Comparison of ENCODE assay signal across 15 mouse cellular contexts in the genomic region with DNA sequence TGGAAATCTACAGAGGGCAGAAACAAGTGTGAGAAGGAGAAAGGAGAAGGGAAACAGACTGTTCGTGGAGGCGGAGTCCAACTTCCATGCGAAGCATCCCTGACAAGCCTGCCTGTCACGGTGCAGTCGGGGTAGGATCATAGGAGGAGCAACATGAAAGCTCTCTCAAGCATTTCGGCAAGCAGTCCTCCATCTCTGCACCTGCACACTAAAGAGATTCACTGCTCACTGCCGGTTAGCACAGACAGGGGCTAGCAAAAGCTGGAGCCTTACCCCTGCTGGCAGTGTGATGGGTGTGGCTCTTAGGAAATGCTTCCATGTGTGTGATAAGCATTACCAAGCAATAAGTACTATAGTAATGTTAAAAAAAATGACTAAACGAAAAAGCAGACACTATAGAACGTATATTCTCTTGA.
DNase-seq lines count a peak whose midpoint lies in the region; ATAC-seq and TF ChIP-seq lines count a peak whose summit lies in the region.
"Had no signal": no experiment of that assay in that cellular context is flagged by ENCODE, and none has a peak within 500 bp of the region (broad histone marks: within the 10 kb centered on the region; RNA-seq: fewer than 3 reads in every experiment).

No protein-coding gene starts in this region.

- no peak overlapping the region for H3K27ac ChIP-seq in forebrain, embryonic 16.5 days (ENCODE audit: low read length)
- H3K27ac ChIP-seq in forebrain, embryonic 11.5 days (ENCODE audit: low read depth, low read length) = no peak overlapping the region
- no peak overlapping the region for H3K27ac ChIP-seq in stomach, embryonic 15.5 days
- no peak overlapping the region for H3K27ac ChIP-seq in stomach, postnatal 0 days (replicated peaks)
- H3K27ac ChIP-seq in liver, embryonic 14.5 days = peak overlapping the region; percentile 88
- H3K27ac ChIP-seq in hindbrain, embryonic 16.5 days (ENCODE audit: low read depth, low read length) = no peak overlapping the region
- H3K27ac ChIP-seq: heart, embryonic 13.5 days; hindbrain, embryonic 12.5 days; kidney, postnatal 0 days; neural tube, embryonic 13.5 days had no signal

- peaks cover 5% of the 10 kb centered on the region; the same call in 1 of the 2 replicates for H3K4me1 ChIP-seq in forebrain, embryonic 16.5 days (replicated peaks; ENCODE audit: control insufficient read depth, insufficient read depth, low read length)
- H3K4me1 ChIP-seq in forebrain, embryonic 11.5 days (replicated peaks; ENCODE audit: control insufficient read depth, insufficient read depth, low read length) = no peaks in the 10 kb centered on the region; the same call in 1 of the 2 replicates
- H3K4me1 ChIP-seq in stomach, embryonic 15.5 days = no peaks in the 10 kb centered on the region
- H3K4me1 ChIP-seq in stomach, postnatal 0 days (replicated peaks; ENCODE audit: control insufficient read depth, insufficient read depth) = no peaks in the 10 kb centered on the region
- peaks cover 27 to 34% of the 10 kb centered on the region in 2 experiments for H3K4me1 ChIP-seq in liver, embryonic 14.5 days (replicated peaks; ENCODE audit: control insufficient read depth in 2 of 2, insufficient read depth in 2 of 2, low read length in 1 of 2)
- no peaks in the 10 kb centered on the region for H3K4me1 ChIP-seq in lung, adult 2 months (ENCODE audit: control insufficient read depth, insufficient read depth, low read length)
- H3K4me1 ChIP-seq in hindbrain, embryonic 16.5 days (ENCODE audit: control insufficient read depth, insufficient read depth, low read depth, low read length) = peaks cover 5% of the 10 kb centered on the region; the same call in 1 of the 2 replicates
- H3K4me1 ChIP-seq: heart, embryonic 13.5 days had no signal

- H3K9ac ChIP-seq in forebrain, embryonic 16.5 days (replicated peaks; ENCODE audit: low read depth, low read length) = no peak overlapping the region
- no peak overlapping the region for H3K9ac ChIP-seq in forebrain, embryonic 11.5 days (ENCODE audit: low read length)
- no peak overlapping the region for H3K9ac ChIP-seq in stomach, embryonic 15.5 days
- no peak overlapping the region for H3K9ac ChIP-seq in stomach, postnatal 0 days (ENCODE audit: low read length)
- peak overlapping the region; percentile 38 for H3K9ac ChIP-seq in liver, embryonic 14.5 days (replicated peaks)
- H3K9ac ChIP-seq in hindbrain, embryonic 16.5 days (ENCODE audit: low read depth, low read length) = no peak overlapping the region
- H3K9ac ChIP-seq: heart, embryonic 13.5 days; hindbrain, embryonic 12.5 days; neural tube, embryonic 13.5 days had no signal

- no peak overlapping the region for H3K4me2 ChIP-seq in forebrain, embryonic 16.5 days (ENCODE audit: low read length)
- no peak overlapping the region for H3K4me2 ChIP-seq in forebrain, embryonic 11.5 days (ENCODE audit: low read depth, low read length, severe bottlenecking)
- no peak overlapping the region for H3K4me2 ChIP-seq in stomach, embryonic 15.5 days
- H3K4me2 ChIP-seq in stomach, postnatal 0 days (replicated peaks; ENCODE audit: low read depth) = no peak overlapping the region
- H3K4me2 ChIP-seq in liver, embryonic 14.5 days (ENCODE audit: low read depth) = peak overlapping the region; percentile 65
- H3K4me2 ChIP-seq in hindbrain, embryonic 16.5 days (ENCODE audit: low read length) = no peak overlapping the region
- H3K4me2 ChIP-seq: heart, embryonic 13.5 days; hindbrain, embryonic 12.5 days; neural tube, embryonic 13.5 days had no signal

- TF ChIP-seq EP300 in stomach, postnatal 0 days (optimal IDR thresholded peaks at IDR 0.05) = no peak
- TF ChIP-seq EP300 in liver, embryonic 14.5 days (IDR thresholded peaks at IDR 0.05; ENCODE audit: low read depth) = no peak; the same call in 1 of the 2 replicates

- no peaks in the 10 kb centered on the region for H3K9me3 ChIP-seq in forebrain, embryonic 16.5 days (ENCODE audit: control insufficient read depth, low read length)
- H3K9me3 ChIP-seq in forebrain, embryonic 11.5 days (ENCODE audit: control insufficient read depth, low read length) = no peaks in the 10 kb centered on the region
- no peaks in the 10 kb centered on the region for H3K9me3 ChIP-seq in stomach, embryonic 15.5 days
- H3K9me3 ChIP-seq in stomach, postnatal 0 days (ENCODE audit: control insufficient read depth, low read length) = 0 out of 2 replicates have a peak, but pooled peaks cover 2% of the 10 kb centered on the region
- H3K9me3 ChIP-seq in liver, embryonic 14.5 days (ENCODE audit: control insufficient read depth, low read length) = no peaks in the 10 kb centered on the region
- no peaks in the 10 kb centered on the region for H3K9me3 ChIP-seq in hindbrain, embryonic 16.5 days (ENCODE audit: control insufficient read depth, low read length)
- H3K9me3 ChIP-seq: heart, embryonic 13.5 days; hindbrain, embryonic 12.5 days; neural tube, embryonic 13.5 days had no signal

- H3K4me3 ChIP-seq in forebrain, embryonic 16.5 days (replicated peaks; ENCODE audit: low read length) = no peak overlapping the region
- H3K4me3 ChIP-seq in forebrain, embryonic 11.5 days (ENCODE audit: low read depth, low read length) = no peak overlapping the region
- H3K4me3 ChIP-seq in stomach, embryonic 15.5 days (replicated peaks) = no peak overlapping the region
- H3K4me3 ChIP-seq in stomach, postnatal 0 days (ENCODE audit: low read depth, low read length) = no peak overlapping the region
- peak overlapping the region; percentile 17 to 52; a peak in 3 of 4 replicates for H3K4me3 ChIP-seq in liver, embryonic 14.5 days (ENCODE audit: insufficient read depth in 1 of 2, low read depth in 2 of 2, low read length in 2 of 2)
- H3K4me3 ChIP-seq in lung, adult 2 months (replicated peaks; ENCODE audit: extremely low read depth, low read depth, low read length) = no peak overlapping the region
- H3K4me3 ChIP-seq in hindbrain, embryonic 16.5 days (ENCODE audit: low read length) = no peak overlapping the region
- H3K4me3 ChIP-seq: heart, embryonic 13.5 days; hindbrain, embryonic 12.5 days; neural tube, embryonic 13.5 days had no signal

- no peak for TF ChIP-seq CTCF in stomach, postnatal 0 days (IDR thresholded peaks at IDR 0.05; ENCODE audit: low read depth)
- peak; percentile 33 for TF ChIP-seq CTCF in liver, embryonic 14.5 days (IDR thresholded peaks at IDR 0.05; ENCODE audit: low read depth)
- no peak for TF ChIP-seq CTCF in lung, adult 2 months (IDR thresholded peaks at IDR 0.05; ENCODE audit: insufficient read depth, low read length)

- 60% methylated on average over 9 of the region's 9 CpGs for WGBS in forebrain, embryonic 16.5 days
- 77% methylated on average over 9 of the region's 9 CpGs for WGBS in forebrain, embryonic 11.5 days
- WGBS in stomach, embryonic 15.5 days = 62% methylated on average over 9 of the region's 9 CpGs
- WGBS in stomach, postnatal 0 days = 63% methylated on average over 9 of the region's 9 CpGs
- WGBS in liver, embryonic 14.5 days (ENCODE audit: insufficient replicate concordance) = 25% methylated on average over 9 of the region's 9 CpGs
- 58% methylated on average over 9 of the region's 9 CpGs for WGBS in lung, adult 2 months
- 56% methylated on average over 9 of the region's 9 CpGs for WGBS in hindbrain, embryonic 16.5 days

- intact Hi-C loops in left cerebral cortex, postnatal 14 days (cut with DNase I) = no loop called here

- no peaks in the 10 kb centered on the region for H3K27me3 ChIP-seq in forebrain, embryonic 16.5 days (replicated peaks; ENCODE audit: control insufficient read depth, insufficient read depth, low read length)
- no peaks in the 10 kb centered on the region for H3K27me3 ChIP-seq in forebrain, embryonic 11.5 days (ENCODE audit: control insufficient read depth, insufficient read depth, low read length)
- H3K27me3 ChIP-seq in stomach, embryonic 15.5 days (replicated peaks) = no peaks in the 10 kb centered on the region
- no peaks in the 10 kb centered on the region for H3K27me3 ChIP-seq in stomach, postnatal 0 days (ENCODE audit: control insufficient read depth, insufficient read depth, low read length)
- H3K27me3 ChIP-seq in liver, embryonic 14.5 days (ENCODE audit: control insufficient read depth, insufficient read depth, low read length) = no peaks in the 10 kb centered on the region
- no peaks in the 10 kb centered on the region for H3K27me3 ChIP-seq in hindbrain, embryonic 16.5 days (replicated peaks; ENCODE audit: control insufficient read depth, insufficient read depth, low read length)
- H3K27me3 ChIP-seq: heart, embryonic 13.5 days; hindbrain, embryonic 12.5 days; neural tube, embryonic 13.5 days had no signal

- no peak for TF ChIP-seq POLR2A in lung, adult 2 months (IDR thresholded peaks at IDR 0.05; ENCODE audit: borderline replicate concordance, extremely low read depth, low read depth, low read length)

- H3K36me3 ChIP-seq in forebrain, embryonic 16.5 days (ENCODE audit: control insufficient read depth, insufficient read depth) = no peaks in the 10 kb centered on the region
- no peaks in the 10 kb centered on the region for H3K36me3 ChIP-seq in forebrain, embryonic 11.5 days (ENCODE audit: control insufficient read depth, insufficient read depth, low read length)
- no peaks in the 10 kb centered on the region for H3K36me3 ChIP-seq in stomach, embryonic 15.5 days
- H3K36me3 ChIP-seq in stomach, postnatal 0 days (ENCODE audit: control insufficient read depth, insufficient read depth, low read length) = no peaks in the 10 kb centered on the region
- peaks cover 13% of the 10 kb centered on the region; the same call in 1 of the 2 replicates for H3K36me3 ChIP-seq in liver, embryonic 14.5 days (replicated peaks; ENCODE audit: control insufficient read depth, insufficient read depth, low read depth)
- no peaks in the 10 kb centered on the region for H3K36me3 ChIP-seq in hindbrain, embryonic 16.5 days (ENCODE audit: control insufficient read depth, insufficient read depth, low read length)
- H3K36me3 ChIP-seq: hindbrain, embryonic 12.5 days; neural tube, embryonic 13.5 days had no signal

- peak; percentile 54; the same call in 1 of the 2 replicates for ATAC-seq in forebrain, embryonic 16.5 days
- ATAC-seq in forebrain, embryonic 11.5 days (replicated peaks; ENCODE audit: low FRiP score) = no peak
- ATAC-seq in stomach, embryonic 15.5 days (ENCODE audit: insufficient read depth, low FRiP score, low read depth) = peak; percentile 84; the same call in 1 of the 2 replicates
- ATAC-seq in stomach, postnatal 0 days (ENCODE audit: low FRiP score, low TSS enrichment) = no peak
- ATAC-seq in liver, embryonic 14.5 days (ENCODE audit: insufficient read depth) = peak; percentile 92
- no peak for ATAC-seq in hindbrain, embryonic 16.5 days
- ATAC-seq: activated CD4-positive, CD25-positive, alpha-beta regulatory T cell, adult 4 months had no signal

- no peak for DNase-seq in forebrain, embryonic 11.5 days (ENCODE audit: low spot score)
- no peak for DNase-seq in stomach, postnatal 0 days (ENCODE audit: low spot score)
- DNase-seq in liver, embryonic 14.5 days (ENCODE audit: low read depth in 3 of 3, low spot score in 3 of 3) = peak in 2 of 3 experiments; percentile 56 to 59
- no peak for DNase-seq in lung, adult 2 months
- DNase-seq in left cerebral cortex, postnatal 14 days (ENCODE audit: low spot score in 2 of 2) = no peak
- DNase-seq: gastrocnemius, postnatal 10 days; layer of hippocampus, postnatal 36 days had no signal

Comparison
In these comparisons a context has a peak if more than half of its experiments do, and no peak if none do; other contexts are left out.
1. ATAC-seq: peak in forebrain, embryonic 16.5 days (single experiment), stomach, embryonic 15.5 days (single experiment) and liver, embryonic 14.5 days (single experiment); none in forebrain, embryonic 11.5 days (single experiment), stomach, postnatal 0 days (single experiment) and hindbrain, embryonic 16.5 days (single experiment).
2. H3K4me3 ChIP-seq: peak in liver, embryonic 14.5 days (2 of 2); none in forebrain, embryonic 16.5 days (single experiment), forebrain, embryonic 11.5 days (single experiment), stomach, embryonic 15.5 days (single experiment), stomach, postnatal 0 days (single experiment), lung, adult 2 months (single experiment) and hindbrain, embryonic 16.5 days (single experiment).
3. DNase-seq: peak in liver, embryonic 14.5 days (2 of 3); none in forebrain, embryonic 11.5 days (single experiment), stomach, postnatal 0 days (single experiment), lung, adult 2 months (single experiment) and left cerebral cortex, postnatal 14 days (0 of 2).